ENCODE assay signal across 15 mouse cellular contexts in the genomic region with DNA sequence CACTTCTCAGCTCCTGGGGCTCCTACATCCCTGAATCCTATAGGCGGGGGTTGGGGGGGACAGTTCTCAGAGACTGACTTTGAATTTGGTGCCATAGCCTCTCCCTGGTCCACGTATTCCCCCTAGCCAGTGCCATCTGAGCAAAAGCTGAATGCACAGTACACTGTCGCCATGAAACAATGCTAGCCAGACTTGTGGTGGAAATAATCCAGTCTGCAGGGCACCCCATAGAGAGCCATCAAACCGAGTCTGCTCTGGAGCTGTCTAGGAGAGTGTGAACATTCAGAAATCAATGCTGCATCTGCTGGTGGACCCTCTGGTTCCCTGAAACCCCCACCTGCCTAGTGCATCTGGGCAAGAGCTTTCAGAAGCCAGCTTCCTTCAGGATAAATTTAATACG. TPM values are rescaled to one million over a fixed set of nuclear protein-coding genes. Genes with fewer than 3 reads are reported as not detected.
DNase-seq lines count a peak whose midpoint lies in the region; ATAC-seq and TF ChIP-seq lines count a peak whose summit lies in the region.
"Had no signal": no experiment of that assay in that cellular context is flagged by ENCODE, and none has a peak within 500 bp of the region (broad histone marks: within the 10 kb centered on the region; RNA-seq: fewer than 3 reads in every experiment).

No protein-coding gene starts in this region.

- H3K27me3 ChIP-seq in hindbrain, postnatal 0 days (ENCODE audit: insufficient read depth, low read length), result no peaks in the 10 kb centered on the region
- peaks cover 27% of the 10 kb centered on the region for H3K27me3 ChIP-seq in intestine, embryonic 16.5 days (replicated peaks; ENCODE audit: control insufficient read depth, insufficient read depth, low read length)

- no peaks in the 10 kb centered on the region for H3K9me3 ChIP-seq in hindbrain, postnatal 0 days (ENCODE audit: low read length)
- H3K9me3 ChIP-seq in intestine, embryonic 16.5 days (ENCODE audit: control insufficient read depth, low read length), result no peaks in the 10 kb centered on the region
- H3K9me3 ChIP-seq: embryonic facial prominence, embryonic 13.5 days; limb, embryonic 10.5 days had no signal

- 26% methylated on average over 5 of the region's 5 CpGs for WGBS in hindbrain, postnatal 0 days
- 61% methylated on average over 5 of the region's 5 CpGs for WGBS in intestine, embryonic 16.5 days

- 0 out of 2 replicates have a peak, but pooled peaks cover 10% of the 10 kb centered on the region for H3K4me1 ChIP-seq in hindbrain, postnatal 0 days (ENCODE audit: insufficient read depth, low read length)
- no peaks in the 10 kb centered on the region for H3K4me1 ChIP-seq in intestine, embryonic 16.5 days (ENCODE audit: control insufficient read depth, insufficient read depth, low read length)

- peak; percentile 44 for ATAC-seq in hindbrain, postnatal 0 days
- no peak for ATAC-seq in intestine, embryonic 16.5 days
- ATAC-seq: inflammation-experienced regulatory T-cells, adult 6 months had no signal

- H3K9ac ChIP-seq in hindbrain, postnatal 0 days (replicated peaks; ENCODE audit: low read length), result peak overlapping the region; percentile 62
- no peak overlapping the region for H3K9ac ChIP-seq in intestine, embryonic 16.5 days (ENCODE audit: low read depth, low read length)
- H3K9ac ChIP-seq: embryonic facial prominence, embryonic 13.5 days had no signal

- H3K36me3 ChIP-seq in hindbrain, postnatal 0 days (ENCODE audit: insufficient read depth, low read length), result no peaks in the 10 kb centered on the region
- no peaks in the 10 kb centered on the region for H3K36me3 ChIP-seq in intestine, embryonic 16.5 days (ENCODE audit: control insufficient read depth, insufficient read depth, low read length)
- H3K36me3 ChIP-seq: embryonic facial prominence, embryonic 13.5 days; limb, embryonic 10.5 days had no signal

- H3K4me3 ChIP-seq in hindbrain, postnatal 0 days (ENCODE audit: low read length), result peak overlapping the region; percentile 49
- no peak overlapping the region for H3K4me3 ChIP-seq in intestine, embryonic 16.5 days (ENCODE audit: low read length)
- H3K4me3 ChIP-seq: embryonic facial prominence, embryonic 13.5 days; heart, adult 2 months; limb, embryonic 10.5 days had no signal

- no peak for TF ChIP-seq CTCF in hindbrain, postnatal 0 days (IDR thresholded peaks at IDR 0.05; ENCODE audit: low read depth)

- DNase-seq in left cerebral cortex, postnatal 4 days, result peak; percentile 59
- DNase-seq in left cerebral cortex, adult 11 months (ENCODE audit: low spot score), result no peak
- DNase-seq in cerebellum, postnatal 10 days, result peak; percentile 74 to 77
- peak; percentile 66 for DNase-seq in hindbrain, postnatal 0 days (ENCODE audit: low spot score)
- DNase-seq in retina, postnatal 1 day, result peak; percentile 36
- DNase-seq in testis, postnatal 14 days (ENCODE audit: low spot score), result no peak
- DNase-seq: heart, adult 2 months; lung, adult 18-20 months; thymus, adult 2 months had no signal

- intact Hi-C loops in left cerebral cortex, postnatal 4 days (cut with DNase I), result loop anchor here (10.0 kb wide), 3 partner anchors 253 to 833 kb away; no protein-coding TSS in a partner anchor

- peak overlapping the region; percentile 81 for H3K27ac ChIP-seq in hindbrain, postnatal 0 days
- no peak overlapping the region for H3K27ac ChIP-seq in intestine, embryonic 16.5 days (ENCODE audit: low read length)
- H3K27ac ChIP-seq: embryonic facial prominence, embryonic 13.5 days; heart, adult 2 months; limb, embryonic 10.5 days had no signal

- peak overlapping the region; percentile 81 for H3K4me2 ChIP-seq in hindbrain, postnatal 0 days (ENCODE audit: low read depth, low read length)
- H3K4me2 ChIP-seq in intestine, embryonic 16.5 days (ENCODE audit: low read depth, low read length), result no peak overlapping the region
- H3K4me2 ChIP-seq: embryonic facial prominence, embryonic 13.5 days had no signal

RNA-seq across cellular contexts. Expression of a gene that starts 9.7 kb away (rescaled TPM):
- total RNA-seq in left cerebral cortex, postnatal 4 days (2021), result 100 to 1,000 TPM; 267 to 283 TPM
- 68.6 and 83.0 TPM in 2 replicates for total RNA-seq in hindbrain, postnatal 0 days (2014; rRNA removed)
- 163 and 173 TPM in 2 replicates for polyA plus RNA-seq in hindbrain, postnatal 0 days (2015; fragmentation: Nextera tagmentation; extraction: Ambion mirVana)
- 2.0 and 3.3 TPM in 2 replicates for polyA plus RNA-seq in intestine, embryonic 16.5 days (2015; fragmentation: Nextera tagmentation; extraction: Ambion mirVana)
- total RNA-seq: heart, adult 2 months; megakaryocyte progenitor cell, adult 5-6 weeks had no signal
- polyA plus RNA-seq: limb, embryonic 10.5 days; spleen, adult 2 months had no signal

Comparison
In these comparisons a context has a peak if more than half of its experiments do, and no peak if none do; other contexts are left out.
1. DNase-seq: peak in left cerebral cortex, postnatal 4 days (single experiment), cerebellum, postnatal 10 days (2 of 2), hindbrain, postnatal 0 days (single experiment) and retina, postnatal 1 day (single experiment); none in left cerebral cortex, adult 11 months (single experiment) and testis, postnatal 14 days (single experiment).